Mouse (Mus musculus): ENCODE measurements around the gene Cpa5. TPM values are rescaled to one million over a fixed set of nuclear protein-coding genes. Genes with fewer than 3 reads are reported as not detected.

The Cpa5 gene
- polyA plus RNA-seq, 1 experiment from 2014 or later: not detected

- peak overlapping the region; percentile 68 for H3K27ac ChIP-seq (ENCODE audit: low read depth)
- no peaks in the 10 kb centered on the region for H3K36me3 ChIP-seq (ENCODE audit: insufficient read depth)
- H3K4me1 ChIP-seq (ENCODE audit: insufficient read depth): peaks cover 31% of the 10 kb centered on the region; the same call in 1 of the 2 replicates
- H3K4me2 ChIP-seq: no peak overlapping the region
- no peaks in the 10 kb centered on the region for H3K9me3 ChIP-seq (ENCODE audit: low read depth, low read length)
- WGBS: 56% methylated on average over 6 of the region's 6 CpGs
- no peak overlapping the region for H3K4me3 ChIP-seq (ENCODE audit: low read depth, low read length)
- ATAC-seq (ENCODE audit: insufficient read depth) (no peak), DNase-seq (peak; percentile 38)
- TF ChIP-seq CTCF (IDR thresholded peaks at IDR 0.05; ENCODE audit: low read depth): no peak
- H3K27me3 ChIP-seq (ENCODE audit: insufficient read depth, low read length): no peaks in the 10 kb centered on the region
- no peak overlapping the region for H3K9ac ChIP-seq
Measured at GRCm38 (mm10) chr6:30653518-30653917, 42.7 kb downstream of the Cpa5 start.

GRCm38 (mm10) chr6:30654402-30654859 lies 43.6 kb downstream of the Cpa5 start:
- Histone ChIP-seq H3K9ac (no peak overlapping the region), H3K4me3 (ENCODE audit: low read depth, low read length) (no peak overlapping the region), H3K4me1 (ENCODE audit: insufficient read depth) (peaks cover 31% of the 10 kb centered on the region; the same call in 1 of the 2 replicates), H3K27me3 (ENCODE audit: insufficient read depth, low read length) (no peaks in the 10 kb centered on the region), H3K9me3 (ENCODE audit: low read depth, low read length) (no peaks in the 10 kb centered on the region), H3K27ac (ENCODE audit: low read depth) (peak overlapping the region; percentile 68; the same call in 1 of the 2 replicates), H3K4me2 (no peak overlapping the region), H3K36me3 (ENCODE audit: insufficient read depth) (no peaks in the 10 kb centered on the region)
- 54% methylated on average over 6 of the region's 6 CpGs for WGBS
- no peak for DNase-seq
- no peak for TF ChIP-seq CTCF (IDR thresholded peaks at IDR 0.05; ENCODE audit: low read depth)
- no peak for ATAC-seq (ENCODE audit: insufficient read depth)

- no peaks in the 10 kb centered on the region for H3K36me3 ChIP-seq (ENCODE audit: insufficient read depth)
- no peak overlapping the region for H3K4me2 ChIP-seq
- 83% methylated on average over 3 of the region's 3 CpGs for WGBS
- H3K4me3 ChIP-seq (ENCODE audit: low read depth, low read length): no peak overlapping the region
- H3K9ac ChIP-seq: no peak overlapping the region
- no peaks in the 10 kb centered on the region for H3K9me3 ChIP-seq (ENCODE audit: low read depth, low read length)
- no peaks in the 10 kb centered on the region for H3K27me3 ChIP-seq (ENCODE audit: insufficient read depth, low read length)
- peaks cover 31% of the 10 kb centered on the region; the same call in 1 of the 2 replicates for H3K4me1 ChIP-seq (ENCODE audit: insufficient read depth)
- no peak for TF ChIP-seq CTCF (IDR thresholded peaks at IDR 0.05; ENCODE audit: low read depth)
- DNase-seq (no peak), ATAC-seq (ENCODE audit: insufficient read depth) (no peak)
- H3K27ac ChIP-seq (ENCODE audit: low read depth): peak overlapping the region; percentile 14; the same call in 1 of the 2 replicates
Measured at GRCm38 (mm10) chr6:30654932-30655331, 44.1 kb downstream of the Cpa5 start.

GRCm38 (mm10) chr6:30657279-30657678 lies 46.5 kb downstream of the Cpa5 start:
- Histone ChIP-seq H3K4me2 (no peak overlapping the region), H3K9ac (no peak overlapping the region), H3K9me3 (ENCODE audit: low read depth, low read length) (no peaks in the 10 kb centered on the region), H3K27me3 (ENCODE audit: insufficient read depth, low read length) (no peaks in the 10 kb centered on the region), H3K4me1 (ENCODE audit: insufficient read depth) (peaks cover 35% of the 10 kb centered on the region; the same call in 1 of the 2 replicates), H3K27ac (ENCODE audit: low read depth) (no peak overlapping the region), H3K4me3 (ENCODE audit: low read depth, low read length) (no peak overlapping the region), H3K36me3 (ENCODE audit: insufficient read depth) (no peaks in the 10 kb centered on the region)
- no peak for DNase-seq
- no peak for ATAC-seq (ENCODE audit: insufficient read depth)
- WGBS: 92% methylated on average over 12 of the region's 12 CpGs
- no peak for TF ChIP-seq CTCF (IDR thresholded peaks at IDR 0.05; ENCODE audit: low read depth)

GRCm38 (mm10) chr6:30658619-30659018 lies 47.8 kb downstream of the Cpa5 start:
- ATAC-seq (ENCODE audit: insufficient read depth): no peak
- Histone ChIP-seq H3K27ac (ENCODE audit: low read depth) (no peak overlapping the region), H3K4me3 (ENCODE audit: low read depth, low read length) (no peak overlapping the region), H3K36me3 (ENCODE audit: insufficient read depth) (no peaks in the 10 kb centered on the region), H3K4me1 (ENCODE audit: insufficient read depth) (peaks cover 26% of the 10 kb centered on the region; the same call in 1 of the 2 replicates), H3K27me3 (ENCODE audit: insufficient read depth, low read length) (no peaks in the 10 kb centered on the region), H3K9me3 (ENCODE audit: low read depth, low read length) (no peaks in the 10 kb centered on the region), H3K9ac (no peak overlapping the region), H3K4me2 (no peak overlapping the region)
- DNase-seq: no peak
- no peak for TF ChIP-seq CTCF (IDR thresholded peaks at IDR 0.05; ENCODE audit: low read depth)
- 62% methylated on average over 9 of the region's 9 CpGs for WGBS

- no peak overlapping the region for H3K4me2 ChIP-seq
- H3K4me1 ChIP-seq (ENCODE audit: insufficient read depth): peaks cover 18% of the 10 kb centered on the region
- H3K27me3 ChIP-seq (ENCODE audit: insufficient read depth, low read length): no peaks in the 10 kb centered on the region
- TF ChIP-seq CTCF (IDR thresholded peaks at IDR 0.05; ENCODE audit: low read depth): no peak
- no peaks in the 10 kb centered on the region for H3K36me3 ChIP-seq (ENCODE audit: insufficient read depth)
- ATAC-seq (ENCODE audit: insufficient read depth) (no peak), DNase-seq (no peak)
- H3K4me3 ChIP-seq (ENCODE audit: low read depth, low read length): no peak overlapping the region
- no peaks in the 10 kb centered on the region for H3K9me3 ChIP-seq (ENCODE audit: low read depth, low read length)
- peak overlapping the region; percentile 72 for H3K27ac ChIP-seq (ENCODE audit: low read depth)
- H3K9ac ChIP-seq: no peak overlapping the region
- WGBS: 49% methylated on average over 6 of the region's 6 CpGs
Measured at GRCm38 (mm10) chr6:30664776-30665175, 54.0 kb downstream of the Cpa5 start.

GRCm38 (mm10) chr6:30665296-30665695 lies 54.5 kb downstream of the Cpa5 start:
- no peak overlapping the region for H3K4me3 ChIP-seq (ENCODE audit: low read depth, low read length)
- peak overlapping the region; percentile 72 for H3K27ac ChIP-seq (ENCODE audit: low read depth)
- H3K36me3 ChIP-seq (ENCODE audit: insufficient read depth): no peaks in the 10 kb centered on the region
- H3K4me2 ChIP-seq: no peak overlapping the region
- no peaks in the 10 kb centered on the region for H3K27me3 ChIP-seq (ENCODE audit: insufficient read depth, low read length)
- WGBS: 25% methylated on average over 4 of the region's 4 CpGs
- no peak for TF ChIP-seq CTCF (IDR thresholded peaks at IDR 0.05; ENCODE audit: low read depth)
- peaks cover 18% of the 10 kb centered on the region for H3K4me1 ChIP-seq (ENCODE audit: insufficient read depth)
- no peak for ATAC-seq (ENCODE audit: insufficient read depth)
- no peak for DNase-seq
- H3K9ac ChIP-seq: no peak overlapping the region
- H3K9me3 ChIP-seq (ENCODE audit: low read depth, low read length): no peaks in the 10 kb centered on the region
